Comparison of ENCODE assay signal across 9 mouse cellular contexts in the genomic region with DNA sequence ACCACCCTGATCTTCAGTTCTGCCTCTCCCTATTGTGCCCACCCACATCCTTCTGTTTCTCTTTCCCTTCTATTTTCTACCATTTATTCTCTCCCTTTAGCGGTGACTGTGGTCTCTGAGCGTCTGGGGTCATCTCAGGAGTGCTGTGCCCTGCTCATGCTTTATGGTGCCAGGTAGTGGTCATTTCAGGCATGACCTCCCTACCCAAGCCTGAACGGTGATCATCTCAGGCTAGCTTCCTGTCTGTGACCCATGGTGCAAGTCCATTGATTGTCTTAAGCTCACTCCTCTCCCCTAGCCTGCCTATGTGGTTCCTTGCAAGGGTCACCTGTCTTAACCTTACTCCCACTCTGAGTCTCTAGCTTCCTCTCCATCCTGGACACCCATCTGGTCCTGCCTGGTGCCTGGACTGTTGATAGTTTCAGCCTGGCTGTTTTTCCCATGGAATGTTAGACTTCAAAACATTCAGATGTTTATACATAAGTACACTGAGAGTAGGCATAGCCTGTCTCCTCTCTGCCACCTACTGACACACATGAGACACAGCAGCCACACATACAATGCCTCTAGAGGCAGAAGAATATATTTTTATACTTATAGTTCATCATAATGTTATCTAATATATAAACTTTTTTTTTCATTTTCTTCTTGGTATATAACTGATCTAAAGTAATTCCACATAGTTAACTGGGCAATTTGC.
DNase-seq lines count a peak whose midpoint lies in the region; ATAC-seq and TF ChIP-seq lines count a peak whose summit lies in the region.
"Had no signal": no experiment of that assay in that cellular context is flagged by ENCODE, and none has a peak within 500 bp of the region (broad histone marks: within the 10 kb centered on the region; RNA-seq: fewer than 3 reads in every experiment).

No protein-coding gene starts in this region.

- H3K9me3 ChIP-seq in midbrain, embryonic 14.5 days (ENCODE audit: control insufficient read depth, low read length) = no peaks in the 10 kb centered on the region

- no peaks in the 10 kb centered on the region for H3K4me1 ChIP-seq in midbrain, embryonic 14.5 days (ENCODE audit: control insufficient read depth, insufficient read depth, low read length)

- DNase-seq in layer of hippocampus, adult 2 months (ENCODE audit: low spot score in 2 of 2) = no peak
- no peak for DNase-seq in layer of hippocampus, postnatal 36 days
- peak; percentile 9 for DNase-seq in MN1 (ENCODE audit: low spot score)
- DNase-seq in embryo, embryonic 11 days = peak; percentile 24
- DNase-seq in midbrain, embryonic 14.5 days = peak; percentile 42
- no peak for DNase-seq in urinary bladder, adult 2 months (ENCODE audit: low spot score)
- DNase-seq in thymus, adult 18-20 months = no peak
- DNase-seq: cerebellum, postnatal 25 days; kidney, postnatal 10 days had no signal

- no peak overlapping the region for H3K4me2 ChIP-seq in midbrain, embryonic 14.5 days (ENCODE audit: low read length)

- 83% methylated on average over 3 of the region's 3 CpGs for WGBS in midbrain, embryonic 14.5 days

- H3K36me3 ChIP-seq in midbrain, embryonic 14.5 days (ENCODE audit: control insufficient read depth, insufficient read depth, low read length) = no peaks in the 10 kb centered on the region

- no peak overlapping the region for H3K27ac ChIP-seq in layer of hippocampus, adult 2 months
- H3K27ac ChIP-seq in midbrain, embryonic 14.5 days (replicated peaks; ENCODE audit: low read depth, low read length) = no peak overlapping the region

- H3K4me3 ChIP-seq in layer of hippocampus, adult 2 months = no peak overlapping the region
- no peak overlapping the region for H3K4me3 ChIP-seq in midbrain, embryonic 14.5 days (replicated peaks; ENCODE audit: low read depth, low read length)

- H3K9ac ChIP-seq in midbrain, embryonic 14.5 days (replicated peaks; ENCODE audit: low read length) = no peak overlapping the region

- peak; percentile 27; the same call in 1 of the 2 replicates for ATAC-seq in midbrain, embryonic 14.5 days (ENCODE audit: low FRiP score, low TSS enrichment)

- TF ChIP-seq CTCF in layer of hippocampus, adult 2 months (conservative IDR thresholded peaks at IDR 0.05) = peak; percentile 79

- H3K27me3 ChIP-seq in midbrain, embryonic 14.5 days (ENCODE audit: control insufficient read depth, insufficient read depth, low read length) = no peaks in the 10 kb centered on the region

Comparison
In these comparisons a context has a peak if more than half of its experiments do, and no peak if none do; other contexts are left out.
1. DNase-seq: peak in MN1 (single experiment), embryo, embryonic 11 days (single experiment) and midbrain, embryonic 14.5 days (single experiment); none in layer of hippocampus, adult 2 months (0 of 2), layer of hippocampus, postnatal 36 days (0 of 2), urinary bladder, adult 2 months (single experiment) and thymus, adult 18-20 months (0 of 2).